Mouse (Mus musculus) embryonic facial prominence, embryonic 15.5 days (tissue): ENCODE results near the gene Slc7a5. TPM values are rescaled to one million over a fixed set of nuclear protein-coding genes. Genes with fewer than 3 reads are reported as not detected.
A peak's percentile ranks its signal among the peaks of the same experiment; 100 is the strongest.

Experiments used
- ATAC-seq: fragments of 200-750 bp; cut with Nextera tagmentation; 2 replicates; pipeline ENCODE4 v1.8.0; 2017; ENCODE audit warnings: low read depth, moderate TSS enrichment; ENCODE audit not compliant: insufficient number of reproducible peaks, low FRiP score, low TSS enrichment
- H3K27ac ChIP-seq: fragments of 300-500 bp; sonication (generic); replicated peaks from 2 replicates; pipeline ENCODE4 v1.5.1; 2015; ENCODE audit warnings: mild to moderate bottlenecking, inconsistent platforms
- H3K27me3 ChIP-seq: fragments of 300-500 bp; sonication (generic); 2 replicates; pipeline ENCODE4 v1.6.1; 2015; ENCODE audit warnings: inconsistent platforms
- H3K36me3 ChIP-seq: fragments of 300-500 bp; sonication (generic); 2 replicates; pipeline ENCODE4 v1.6.1; 2015; ENCODE audit warnings: mild to moderate bottlenecking, inconsistent platforms
- H3K4me1 ChIP-seq: fragments of 300-500 bp; sonication (generic); 2 replicates; pipeline ENCODE4 v1.6.1; 2015; ENCODE audit warnings: inconsistent platforms
- H3K4me2 ChIP-seq: fragments of 300-500 bp; sonication (generic); replicated peaks from 2 replicates; pipeline ENCODE4 v1.6.1; 2015; ENCODE audit warnings: mild to moderate bottlenecking, inconsistent platforms
- H3K4me3 ChIP-seq: fragments of 300-500 bp; sonication (generic); replicated peaks from 2 replicates; pipeline ENCODE4 v1.5.1; 2015; ENCODE audit warnings: mild to moderate bottlenecking, inconsistent platforms
- H3K9ac ChIP-seq: fragments of 300-500 bp; sonication (generic); 2 replicates; pipeline ENCODE4 v1.6.1; 2015; ENCODE audit warnings: inconsistent platforms
- H3K9me3 ChIP-seq: fragments of 300-500 bp; sonication (generic); replicated peaks from 2 replicates; pipeline ENCODE4 v1.6.1; 2016; ENCODE audit warnings: inconsistent platforms
- WGBS: fragments of 180-500 bp; shearing (Covaris S2); methylation state at CpG from one replicate; pipeline ENCODE4 v1.1.7; 2015; 5-methylcytosine and 5-hydroxymethylcytosine counted together
- polyA plus RNA-seq: library from polyadenylated mRNA; unstranded; fragments of >200 nt; fragmentation: Nextera tagmentation; extraction: Ambion mirVana; gene quantifications from 2 replicates; pipeline ENCODE4 v1.2.1, GENCODE M21; 2015

Gene Slc7a5
- polyA plus RNA-seq, 1 experiment from 2014 or later = 31.9 TPM

- no peak for ATAC-seq
- Histone ChIP-seq H3K27ac (no peak overlapping the region), H3K4me2 (no peak overlapping the region), H3K27me3 (no peaks in the 10 kb centered on the region), H3K9me3 (no peaks in the 10 kb centered on the region), H3K4me1 (peaks cover 10% of the 10 kb centered on the region; the same call in 1 of the 2 replicates), H3K9ac (no peak overlapping the region), H3K4me3 (no peak overlapping the region), H3K36me3 (no peaks in the 10 kb centered on the region)
- WGBS = 45% methylated on average over 12 of the region's 12 CpGs
Observed at GRCm38 (mm10) chr8:121935341-121936294, 28.1 kb upstream of the Slc7a5 start.

- Histone ChIP-seq H3K9ac (no peak overlapping the region), H3K27ac (no peak overlapping the region), H3K4me1 (peaks cover 10% of the 10 kb centered on the region; the same call in 1 of the 2 replicates)
Observed at GRCm38 (mm10) chr8:121934923-121935322, 27.4 kb upstream of the Slc7a5 start.

DNA sequence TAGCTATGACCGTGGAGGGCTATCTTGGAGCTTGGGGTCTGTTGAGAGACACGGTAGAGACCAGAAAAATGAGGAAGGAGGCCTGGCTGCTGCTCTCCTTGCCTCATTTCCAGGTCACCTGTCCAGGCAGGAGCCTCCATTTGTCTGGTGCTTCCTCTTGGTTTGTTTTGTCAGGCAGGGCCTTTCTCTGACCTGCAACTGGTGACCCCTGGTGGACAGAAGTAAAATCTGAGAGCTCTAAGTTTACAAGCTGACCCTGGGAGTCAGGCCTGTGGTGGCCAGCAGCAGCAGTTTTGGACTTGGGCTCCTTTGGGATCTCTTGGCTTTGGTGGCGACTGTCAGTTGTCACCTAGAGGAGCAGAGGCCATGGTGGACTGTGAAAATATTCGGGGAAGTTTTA is 27.0 kb upstream of the Slc7a5 start:
- H3K27ac ChIP-seq = no peak overlapping the region
- H3K4me3 ChIP-seq = no peak overlapping the region
- ATAC-seq = no peak
- no peaks in the 10 kb centered on the region for H3K9me3 ChIP-seq
- no peaks in the 10 kb centered on the region for H3K27me3 ChIP-seq
- H3K4me2 ChIP-seq = no peak overlapping the region
- no peak overlapping the region for H3K9ac ChIP-seq
- 40% methylated on average over 4 of the region's 4 CpGs for WGBS
- H3K36me3 ChIP-seq = no peaks in the 10 kb centered on the region
- H3K4me1 ChIP-seq = peaks cover 10% of the 10 kb centered on the region; the same call in 1 of the 2 replicates

More at GRCm38 (mm10) chr8:121934923-121935322, 27.4 kb upstream of the Slc7a5 start:
- Histone ChIP-seq H3K4me2 (no peak overlapping the region), H3K9me3 (no peaks in the 10 kb centered on the region), H3K4me3 (no peak overlapping the region), H3K36me3 (no peaks in the 10 kb centered on the region), H3K27me3 (no peaks in the 10 kb centered on the region)
- ATAC-seq = no peak

GRCm38 (mm10) chr8:121932668-121933520 is 25.4 kb upstream of the Slc7a5 start:
- no peaks in the 10 kb centered on the region for H3K27me3 ChIP-seq

DNA sequence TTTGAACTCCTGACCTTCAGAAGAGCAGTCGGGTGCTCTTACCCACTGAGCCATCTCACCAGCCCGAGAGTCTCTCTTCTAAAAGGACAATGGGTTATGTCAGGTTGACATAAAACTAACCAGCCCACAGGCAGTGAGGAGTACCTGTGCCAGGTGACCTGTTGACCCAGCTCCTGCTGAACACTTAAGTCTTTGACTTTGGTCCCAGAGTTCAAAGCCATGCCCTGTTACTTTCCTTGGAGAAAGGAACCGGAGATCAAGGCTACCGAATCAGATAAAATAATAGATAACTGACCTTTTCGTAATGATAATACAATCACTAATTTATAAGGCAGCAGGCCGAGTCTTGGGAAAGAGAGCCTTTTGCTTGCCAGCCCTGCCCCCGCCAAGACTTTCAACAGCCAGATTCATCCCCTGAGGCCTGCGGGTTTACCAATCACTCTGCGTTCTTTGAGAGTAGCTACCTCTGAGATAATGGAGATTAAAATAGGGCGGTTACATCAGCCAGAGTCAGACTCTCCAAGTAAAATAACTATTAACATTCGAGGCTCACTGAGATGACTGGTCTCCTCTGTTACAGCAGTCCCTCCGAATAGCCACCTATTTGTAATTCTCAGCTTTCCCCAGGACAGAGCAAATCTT is 24.7 kb upstream of the Slc7a5 start:
- no peaks in the 10 kb centered on the region for H3K9me3 ChIP-seq
- H3K4me2 ChIP-seq = no peak overlapping the region
- ATAC-seq = no peak
- H3K27me3 ChIP-seq = no peaks in the 10 kb centered on the region
- H3K27ac ChIP-seq = no peak overlapping the region
- no peak overlapping the region for H3K4me3 ChIP-seq
- H3K36me3 ChIP-seq = no peaks in the 10 kb centered on the region
- peaks cover 10% of the 10 kb centered on the region; the same call in 1 of the 2 replicates for H3K4me1 ChIP-seq
- WGBS = 57% methylated on average over 12 of the region's 12 CpGs
- H3K9ac ChIP-seq = no peak overlapping the region

More at GRCm38 (mm10) chr8:121932668-121933520, 25.4 kb upstream of the Slc7a5 start:
- no peak for ATAC-seq
- no peak overlapping the region for H3K27ac ChIP-seq
- no peak overlapping the region for H3K9ac ChIP-seq
- no peak overlapping the region for H3K4me2 ChIP-seq
- H3K36me3 ChIP-seq = no peaks in the 10 kb centered on the region
- H3K9me3 ChIP-seq = no peaks in the 10 kb centered on the region
- peaks cover 10% of the 10 kb centered on the region; the same call in 1 of the 2 replicates for H3K4me1 ChIP-seq
- no peak overlapping the region for H3K4me3 ChIP-seq
- 80% methylated on average over 14 of the region's 14 CpGs for WGBS

DNA sequence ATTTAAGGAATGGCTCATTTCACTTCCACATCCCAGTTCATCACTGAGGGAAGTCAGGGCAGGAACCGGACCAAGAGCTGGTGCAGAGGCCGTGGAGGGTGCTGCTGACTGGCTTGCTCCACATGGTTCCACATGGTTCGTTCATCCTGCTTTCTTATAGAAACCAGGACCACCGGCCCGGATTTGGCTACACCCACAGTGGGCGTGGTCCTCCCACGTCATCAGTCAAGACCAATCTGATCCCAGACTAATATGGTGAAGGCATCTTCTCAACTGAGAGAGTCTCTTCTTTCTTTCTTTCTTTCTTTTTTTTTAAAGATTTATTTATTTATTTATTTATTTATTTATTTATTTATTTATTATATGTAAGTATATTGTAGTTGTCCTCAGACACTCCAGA is 24.1 kb upstream of the Slc7a5 start:
- H3K27ac ChIP-seq = no peak overlapping the region
- no peak overlapping the region for H3K4me2 ChIP-seq
- H3K9ac ChIP-seq = no peak overlapping the region
- no peak for ATAC-seq
- peaks cover 10% of the 10 kb centered on the region; the same call in 1 of the 2 replicates for H3K4me1 ChIP-seq
- H3K9me3 ChIP-seq = no peaks in the 10 kb centered on the region
- H3K27me3 ChIP-seq = no peaks in the 10 kb centered on the region
- H3K4me3 ChIP-seq = no peak overlapping the region
- H3K36me3 ChIP-seq = no peaks in the 10 kb centered on the region
- 82% methylated on average over 7 of the region's 7 CpGs for WGBS

- Histone ChIP-seq H3K9me3 (no peaks in the 10 kb centered on the region), H3K9ac (no peak overlapping the region), H3K4me1 (peaks cover 5% of the 10 kb centered on the region; the same call in 1 of the 2 replicates), H3K4me2 (no peak overlapping the region), H3K4me3 (no peak overlapping the region), H3K36me3 (no peaks in the 10 kb centered on the region), H3K27me3 (no peaks in the 10 kb centered on the region), H3K27ac (no peak overlapping the region)
- WGBS = 90% methylated on average over 4 of the region's 4 CpGs
- ATAC-seq = no peak
Observed at GRCm38 (mm10) chr8:121930047-121930446, 22.6 kb upstream of the Slc7a5 start.

DNA sequence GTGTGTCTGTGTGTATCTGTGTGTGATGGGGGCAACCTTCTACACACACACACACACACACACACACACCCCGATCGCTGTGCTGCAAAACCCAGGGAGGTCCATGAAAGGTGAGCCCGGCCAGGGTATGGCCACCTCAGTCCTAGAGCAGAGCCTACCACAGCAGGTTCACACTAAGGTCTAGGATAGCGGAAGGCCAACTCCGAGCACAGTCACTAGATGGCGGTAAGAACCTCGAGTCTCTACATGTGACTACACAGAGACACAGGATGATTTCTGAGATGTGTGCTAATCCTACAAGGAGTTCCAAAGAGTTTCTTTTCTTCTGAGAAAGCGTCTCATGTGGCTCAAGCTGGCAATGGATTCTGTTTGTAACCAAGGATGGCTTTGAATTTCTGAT is 19.8 kb upstream of the Slc7a5 start:
- peak; percentile 59 for ATAC-seq
- H3K9me3 ChIP-seq = no peaks in the 10 kb centered on the region
- no peaks in the 10 kb centered on the region for H3K36me3 ChIP-seq
- H3K4me2 ChIP-seq = no peak overlapping the region
- no peaks in the 10 kb centered on the region for H3K4me1 ChIP-seq
- no peak overlapping the region for H3K9ac ChIP-seq
- no peaks in the 10 kb centered on the region for H3K27me3 ChIP-seq
- no peak overlapping the region for H3K27ac ChIP-seq
- H3K4me3 ChIP-seq = no peak overlapping the region
- WGBS = 40% methylated on average over 8 of the region's 8 CpGs

DNA sequence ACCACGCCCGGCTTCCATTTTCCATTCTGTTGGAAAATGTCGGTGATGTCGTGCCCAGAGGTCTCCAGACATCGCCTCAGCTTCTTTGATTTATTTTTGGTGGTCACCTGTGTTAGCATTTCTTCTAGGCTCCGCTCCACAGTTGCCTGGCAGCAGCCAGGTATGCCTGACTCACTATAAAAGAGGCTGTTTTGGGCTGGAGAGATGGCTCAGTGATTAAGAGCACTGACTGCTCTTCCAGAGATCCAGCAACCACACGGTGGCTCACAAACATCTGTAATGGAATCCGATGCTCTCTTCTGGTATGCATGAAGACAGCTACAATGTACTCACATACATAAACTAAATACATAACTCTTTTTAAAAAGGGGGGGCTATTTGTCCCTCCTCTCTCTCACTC is 18.8 kb upstream of the Slc7a5 start:
- Histone ChIP-seq H3K4me1 (0 out of 2 replicates have a peak, but pooled peaks cover 3% of the 10 kb centered on the region), H3K9me3 (no peaks in the 10 kb centered on the region), H3K4me2 (no peak overlapping the region), H3K9ac (no peak overlapping the region), H3K36me3 (no peaks in the 10 kb centered on the region), H3K27ac (no peak overlapping the region), H3K4me3 (no peak overlapping the region), H3K27me3 (no peaks in the 10 kb centered on the region)
- 61% methylated on average over 8 of the region's 8 CpGs for WGBS
- no peak for ATAC-seq

- no peak overlapping the region for H3K27ac ChIP-seq
- no peaks in the 10 kb centered on the region for H3K27me3 ChIP-seq
- no peak for ATAC-seq
- H3K4me2 ChIP-seq = no peak overlapping the region
- no peak overlapping the region for H3K9ac ChIP-seq
- H3K36me3 ChIP-seq = no peaks in the 10 kb centered on the region
- no peak overlapping the region for H3K4me3 ChIP-seq
- H3K9me3 ChIP-seq = no peaks in the 10 kb centered on the region
- 0 out of 2 replicates have a peak, but pooled peaks cover 3% of the 10 kb centered on the region for H3K4me1 ChIP-seq
- 24% methylated on average over 10 of the region's 10 CpGs for WGBS
Observed at GRCm38 (mm10) chr8:121925624-121926023, 18.1 kb upstream of the Slc7a5 start.

DNA sequence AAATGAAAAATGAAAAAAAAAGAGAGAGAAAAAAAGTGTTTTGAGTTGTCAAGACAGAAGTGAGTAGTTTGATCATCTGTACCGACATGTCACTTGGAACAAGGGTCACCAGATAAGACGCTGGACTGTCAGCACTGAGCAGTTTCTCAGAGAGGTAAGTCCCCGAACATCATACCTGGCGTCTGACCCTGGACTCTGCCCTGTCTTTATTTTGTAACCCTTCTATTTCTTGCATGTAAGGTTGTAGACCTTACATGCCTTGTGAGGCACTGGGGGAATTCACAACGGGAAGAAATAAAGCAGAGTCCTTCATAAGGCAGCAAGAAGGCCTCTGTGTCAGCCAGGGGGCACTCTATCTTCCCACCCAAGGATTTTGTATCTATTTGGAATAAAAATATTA is 17.2 kb upstream of the Slc7a5 start:
- no peak overlapping the region for H3K4me3 ChIP-seq
- 81% methylated on average over 5 of the region's 5 CpGs for WGBS
- no peak for ATAC-seq
- H3K36me3 ChIP-seq = no peaks in the 10 kb centered on the region
- peaks cover 8% of the 10 kb centered on the region; the same call in 1 of the 2 replicates for H3K4me1 ChIP-seq
- no peaks in the 10 kb centered on the region for H3K9me3 ChIP-seq
- H3K4me2 ChIP-seq = no peak overlapping the region
- no peak overlapping the region for H3K27ac ChIP-seq
- no peaks in the 10 kb centered on the region for H3K27me3 ChIP-seq
- no peak overlapping the region for H3K9ac ChIP-seq
